In genomic region chr2:181766672-181767557, GRCm38 (mm10) we compare ENCODE assay signal across 8 mouse cellular contexts. TPM values are rescaled to one million over a fixed set of nuclear protein-coding genes. Genes with fewer than 3 reads are reported as not detected.
A peak's percentile ranks its signal among the peaks of the same experiment; 100 is the strongest.
DNase-seq lines count a peak whose midpoint lies in the region; ATAC-seq and TF ChIP-seq lines count a peak whose summit lies in the region.

No protein-coding gene starts in this region.

- no peaks in the 10 kb centered on the region for H3K27me3 ChIP-seq in forebrain, embryonic 14.5 days (replicated peaks; ENCODE audit: control insufficient read depth, insufficient read depth, low read length)
- H3K27me3 ChIP-seq in intestine, postnatal 0 days (replicated peaks; ENCODE audit: control insufficient read depth, insufficient read depth, low read length): 0 out of 2 replicates have a peak, but pooled peaks cover 3% of the 10 kb centered on the region

- H3K4me1 ChIP-seq in forebrain, embryonic 14.5 days (ENCODE audit: control insufficient read depth, insufficient read depth, low read length): peaks cover 46% of the 10 kb centered on the region
- H3K4me1 ChIP-seq in intestine, postnatal 0 days (replicated peaks; ENCODE audit: control insufficient read depth, insufficient read depth, low read length): no peaks in the 10 kb centered on the region

- peak overlapping the region; percentile 44 for H3K4me3 ChIP-seq in forebrain, embryonic 14.5 days (ENCODE audit: low read depth, low read length)
- no peak overlapping the region for H3K4me3 ChIP-seq in intestine, postnatal 0 days (ENCODE audit: low read depth, low read length)

- H3K9ac ChIP-seq in forebrain, embryonic 14.5 days (ENCODE audit: low read length): peak overlapping the region; percentile 65
- H3K9ac ChIP-seq in intestine, postnatal 0 days (ENCODE audit: low read depth, low read length): no peak overlapping the region

- peak; percentile 56 to 60 for DNase-seq in right cerebral cortex, postnatal 10 days (ENCODE audit: low spot score in 2 of 2)
- no peak for DNase-seq in right cerebral cortex, postnatal 14 days
- peak; percentile 93 for DNase-seq in forebrain, embryonic 14.5 days (ENCODE audit: low spot score)
- peak; percentile 23 to 38 for DNase-seq in left cerebral cortex, postnatal 36 days (ENCODE audit: low spot score in 2 of 2)
- no peak for DNase-seq in adrenal gland, adult 18-20 months (ENCODE audit: low spot score in 2 of 2)
- DNase-seq in heart, adult 9 months (ENCODE audit: low spot score in 2 of 2): no peak

- H3K4me2 ChIP-seq in forebrain, embryonic 14.5 days (ENCODE audit: low read length): peak overlapping the region; percentile 70
- H3K4me2 ChIP-seq in intestine, postnatal 0 days (replicated peaks; ENCODE audit: low read depth): no peak overlapping the region

- WGBS in forebrain, embryonic 14.5 days: 9% methylated on average over 14 of the region's 14 CpGs
- 51% methylated on average over 14 of the region's 14 CpGs for WGBS in intestine, postnatal 0 days

- TF ChIP-seq CTCF in intestine, postnatal 0 days (IDR thresholded peaks at IDR 0.05; ENCODE audit: low read depth): no peak

- peak; percentile 74 for ATAC-seq in forebrain, embryonic 14.5 days
- ATAC-seq in erythroid progenitor cell, adult 5-6 weeks (replicated peaks; ENCODE audit: low FRiP score, poor library complexity, severe bottlenecking): no peak
- ATAC-seq in intestine, postnatal 0 days: no peak

- H3K27ac ChIP-seq in forebrain, embryonic 14.5 days (ENCODE audit: low read depth, low read length): peak overlapping the region; percentile 91
- H3K27ac ChIP-seq in intestine, postnatal 0 days (ENCODE audit: low read depth, low read length): no peak overlapping the region

- intact Hi-C loops in left cerebral cortex, postnatal 36 days (cut with DNase I): no loop called here

- no peaks in the 10 kb centered on the region for H3K36me3 ChIP-seq in forebrain, embryonic 14.5 days (ENCODE audit: control insufficient read depth, insufficient read depth, low read length)
- H3K36me3 ChIP-seq in intestine, postnatal 0 days (ENCODE audit: control insufficient read depth, insufficient read depth): no peaks in the 10 kb centered on the region

- no peaks in the 10 kb centered on the region for H3K9me3 ChIP-seq in forebrain, embryonic 14.5 days (replicated peaks; ENCODE audit: control insufficient read depth, low read length)
- no peaks in the 10 kb centered on the region for H3K9me3 ChIP-seq in intestine, postnatal 0 days (ENCODE audit: control insufficient read depth)

RNA-seq across cellular contexts. Expression of gene Myt1, which starts 3.8 kb away (rescaled TPM):
- 22.3 and 23.5 TPM in 2 replicates for polyA plus RNA-seq in forebrain, embryonic 14.5 days (2014; fragmentation: Nextera tagmentation; extraction: Ambion mirVana)
- 10 to 100 TPM; 11.7 to 29.5 TPM for total RNA-seq in left cerebral cortex, postnatal 36 days (2021)
- total RNA-seq in adrenal gland, adult 18-20 months (2021): 1 to 10 TPM; 2.3 to 5.9 TPM
- total RNA-seq in erythroid progenitor cell, adult 5-6 weeks (2015; ENCODE audit: low replicate concordance): not detected in 2 replicates
- not detected in 2 replicates for total RNA-seq in erythroid progenitor cell, adult 5-6 weeks (2017; ENCODE audit: low replicate concordance)
- polyA plus RNA-seq in intestine, postnatal 0 days (2015; fragmentation: Nextera tagmentation; extraction: Ambion mirVana): 0.46 and 1.0 TPM in 2 replicates

RNA-seq across cellular contexts. Expression of gene Oprl1, which starts 52.1 kb away (rescaled TPM):
- 66.8 and 67.5 TPM in 2 replicates for polyA plus RNA-seq in forebrain, embryonic 14.5 days (2014; fragmentation: Nextera tagmentation; extraction: Ambion mirVana)
- total RNA-seq in left cerebral cortex, postnatal 36 days (2021): 10 to 100 TPM; 54.7 to 55.4 TPM
- total RNA-seq in adrenal gland, adult 18-20 months (2021): 1 to 10 TPM in 1 of 2 experiments, under 1 TPM in 1; 0.80 to 2.7 TPM
- not detected in 2 replicates for total RNA-seq in erythroid progenitor cell, adult 5-6 weeks (2015; ENCODE audit: low replicate concordance)
- total RNA-seq in erythroid progenitor cell, adult 5-6 weeks (2017; ENCODE audit: low replicate concordance): not detected in 2 replicates
- polyA plus RNA-seq in intestine, postnatal 0 days (2015; fragmentation: Nextera tagmentation; extraction: Ambion mirVana): 0.64 and 0.78 TPM in 2 replicates

Comparison
In these comparisons a context has a peak if more than half of its experiments do, and no peak if none do; other contexts are left out.
1. DNase-seq: peak in right cerebral cortex, postnatal 10 days (2 of 2), forebrain, embryonic 14.5 days (single experiment) and left cerebral cortex, postnatal 36 days (2 of 2); none in right cerebral cortex, postnatal 14 days (single experiment), adrenal gland, adult 18-20 months (0 of 2) and heart, adult 9 months (0 of 2).
2. RNA of gene Oprl1, which starts 52.1 kb away (total RNA-seq): 54.7 to 55.4 TPM in left cerebral cortex, postnatal 36 days; 0.80 to 2.7 TPM in adrenal gland, adult 18-20 months and not detected in erythroid progenitor cell, adult 5-6 weeks; every median in the first group is over 10 times any median in the second.